Mouse (Mus musculus): Measurements from ENCODE around the gene Adar. TPM values are rescaled to one million over a fixed set of nuclear protein-coding genes. Genes with fewer than 3 reads are reported as not detected.
A peak's percentile ranks its signal among the peaks of the same experiment; 100 is the strongest.

Adar gene
- polyA plus RNA-seq, 1 experiment: 12.5 TPM

- Histone ChIP-seq H3K79me2 (ENCODE audit: control insufficient read depth, insufficient read depth) (peaks cover 59% of the 10 kb centered on the region), H3K4me3 (no peak overlapping the region), H3K36me3 (ENCODE audit: control insufficient read depth, insufficient read depth) (no peaks in the 10 kb centered on the region), H3K4me2 (ENCODE audit: low read depth) (no peak overlapping the region), H3ac (ENCODE audit: control insufficient read depth, insufficient read length) (no peak overlapping the region), H3K27me3 (ENCODE audit: control insufficient read depth, insufficient read depth, insufficient read length) (no peaks in the 10 kb centered on the region)
- TF ChIP-seq SRF (IDR thresholded peaks at IDR 0.05; ENCODE audit: control insufficient read depth, insufficient read length, low read depth) (no peak), CEBPB (IDR thresholded peaks at IDR 0.05; ENCODE audit: insufficient read depth, poor library complexity, severe bottlenecking) (no peak), TCF12 (IDR thresholded peaks at IDR 0.05; ENCODE audit: insufficient read depth, poor library complexity, severe bottlenecking) (no peak), E2F4 (IDR thresholded peaks at IDR 0.05; ENCODE audit: insufficient read depth) (no peak), POLR2A (IDR thresholded peaks at IDR 0.05; ENCODE audit: insufficient read length, low read depth) (no peak), USF1 (IDR thresholded peaks at IDR 0.05; ENCODE audit: low read depth) (no peak), MYOD1 (IDR thresholded peaks at IDR 0.05; ENCODE audit: control insufficient read depth in 1 of 3, insufficient read length in 2 of 3, low read depth in 2 of 3) (no peak)
Observed at GRCm38 (mm10) chr3:89728848-89729247, 14.0 kb downstream of the Adar start.

DNA sequence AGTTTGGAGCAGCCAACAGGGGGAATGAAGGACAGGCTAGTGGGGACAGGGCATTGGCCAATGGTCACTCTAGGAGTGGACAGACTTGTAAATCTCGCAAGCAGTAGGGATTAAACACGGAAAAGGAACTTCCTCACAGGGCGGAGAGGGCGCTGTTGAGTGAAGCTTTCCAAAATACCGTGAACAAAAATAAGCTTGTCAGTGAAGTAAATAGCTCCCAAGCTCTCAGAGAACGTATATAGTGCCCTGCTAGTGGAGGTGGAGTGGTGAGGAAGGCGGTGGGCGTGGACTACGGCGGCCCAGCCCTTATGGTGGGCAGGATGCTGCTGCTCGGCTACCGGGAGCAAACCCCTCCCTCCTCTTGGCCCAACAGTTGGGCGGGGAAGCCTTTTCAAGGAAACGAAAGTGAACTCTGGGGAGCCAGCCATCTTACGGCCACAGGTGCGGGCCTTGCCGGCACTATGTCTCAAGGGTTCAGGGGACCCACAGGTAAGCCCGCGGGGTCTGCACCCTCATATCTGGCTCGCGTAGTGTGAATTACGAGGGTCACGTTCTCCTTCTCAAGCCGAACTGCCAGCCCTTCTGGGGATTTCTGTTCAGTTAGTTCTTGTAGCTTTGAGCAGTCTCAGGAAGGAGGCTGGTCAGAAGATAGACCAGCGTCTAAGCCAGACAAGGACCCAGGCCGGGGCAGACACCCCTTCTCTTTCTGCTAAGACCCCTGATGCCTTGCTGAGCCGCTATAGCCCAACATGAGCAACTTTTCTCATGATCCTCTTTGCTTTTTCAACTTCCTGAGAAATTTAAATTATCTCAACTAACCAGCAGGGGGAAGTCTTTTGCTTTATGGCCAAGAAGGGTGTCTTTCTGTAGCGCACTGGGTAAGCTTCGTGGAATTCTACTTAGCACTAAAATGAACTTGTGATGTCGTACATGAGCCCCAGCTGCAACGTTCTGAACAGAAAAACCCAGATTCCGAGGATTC is 15.8 kb downstream of the Adar start:
- H3K27me3 ChIP-seq (ENCODE audit: control insufficient read depth, insufficient read depth, insufficient read length): no peaks in the 10 kb centered on the region
- H3K79me2 ChIP-seq (ENCODE audit: control insufficient read depth, insufficient read depth): peaks cover 48% of the 10 kb centered on the region
- peak overlapping the region; percentile 46 for H3K4me3 ChIP-seq
- no peak overlapping the region for H3ac ChIP-seq (ENCODE audit: control insufficient read depth, insufficient read length)
- peak; percentile 11 for TF ChIP-seq POLR2A (IDR thresholded peaks at IDR 0.05; ENCODE audit: insufficient read length, low read depth)
- TF ChIP-seq MYOG (IDR thresholded peaks at IDR 0.05; ENCODE audit: control insufficient read depth in 1 of 3, insufficient read depth in 1 of 3, insufficient read length in 2 of 3, low read depth in 2 of 3): no peak
- peak overlapping the region; percentile 95 for H3K4me2 ChIP-seq (ENCODE audit: low read depth)
- H3K36me3 ChIP-seq (ENCODE audit: control insufficient read depth, insufficient read depth): no peaks in the 10 kb centered on the region

- Histone ChIP-seq H3K4me2 (ENCODE audit: low read depth) (no peak overlapping the region), H3K79me2 (ENCODE audit: control insufficient read depth, insufficient read depth) (peaks cover 37% of the 10 kb centered on the region), H3K36me3 (ENCODE audit: control insufficient read depth, insufficient read depth) (no peaks in the 10 kb centered on the region), H3K27me3 (ENCODE audit: control insufficient read depth, insufficient read depth, insufficient read length) (no peaks in the 10 kb centered on the region), H3ac (ENCODE audit: control insufficient read depth, insufficient read length) (no peak overlapping the region), H3K4me3 (peak overlapping the region; percentile 46)
- no peak for TF ChIP-seq SRF (IDR thresholded peaks at IDR 0.05; ENCODE audit: control insufficient read depth, insufficient read length, low read depth)
- TF ChIP-seq USF1 (IDR thresholded peaks at IDR 0.05; ENCODE audit: low read depth): no peak
- no peak for TF ChIP-seq POLR2A (IDR thresholded peaks at IDR 0.05; ENCODE audit: insufficient read length, low read depth)
- TF ChIP-seq TCF12 (IDR thresholded peaks at IDR 0.05; ENCODE audit: insufficient read depth, poor library complexity, severe bottlenecking): no peak
- no peak for TF ChIP-seq MAX (IDR thresholded peaks at IDR 0.05; ENCODE audit: low read depth)
Observed at GRCm38 (mm10) chr3:89732091-89732490, 17.3 kb downstream of the Adar start.

DNA sequence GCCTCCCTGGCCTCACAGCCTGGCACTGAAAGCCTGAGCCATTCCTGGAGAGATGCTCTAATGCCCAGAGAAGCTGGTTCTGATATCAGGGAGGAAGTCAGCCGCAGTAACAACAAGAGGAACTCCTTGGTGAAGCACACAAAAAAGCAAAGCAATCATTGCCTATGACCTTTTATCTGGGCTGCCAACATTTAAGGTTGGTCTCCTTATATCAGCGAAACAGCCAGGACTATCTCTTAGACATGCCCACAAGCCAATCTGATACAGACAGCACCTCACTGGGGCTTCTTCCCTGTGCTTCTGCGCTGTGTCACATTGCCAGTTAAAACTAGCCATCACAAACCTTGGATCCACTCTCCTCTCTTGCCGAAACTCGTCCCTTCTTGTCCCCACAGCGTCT is 23.7 kb downstream of the Adar start:
- Histone ChIP-seq H3K27me3 (ENCODE audit: control insufficient read depth, insufficient read depth, insufficient read length) (no peaks in the 10 kb centered on the region), H3ac (ENCODE audit: control insufficient read depth, insufficient read length) (no peak overlapping the region), H3K4me3 (no peak overlapping the region), H3K79me2 (ENCODE audit: control insufficient read depth, insufficient read depth) (no peaks in the 10 kb centered on the region), H3K36me3 (ENCODE audit: control insufficient read depth, insufficient read depth) (peaks cover 8% of the 10 kb centered on the region), H3K4me2 (ENCODE audit: low read depth) (no peak overlapping the region)
- TF ChIP-seq TCF12 (IDR thresholded peaks at IDR 0.05; ENCODE audit: insufficient read depth, poor library complexity, severe bottlenecking): no peak
- TF ChIP-seq E2F4 (IDR thresholded peaks at IDR 0.05; ENCODE audit: insufficient read depth): no peak
- TF ChIP-seq USF1 (IDR thresholded peaks at IDR 0.05; ENCODE audit: low read depth): no peak
- no peak for TF ChIP-seq MYOD1 (IDR thresholded peaks at IDR 0.05; ENCODE audit: control insufficient read depth in 1 of 3, insufficient read length in 2 of 3, low read depth in 2 of 3)
- TF ChIP-seq SRF (IDR thresholded peaks at IDR 0.05; ENCODE audit: control insufficient read depth, insufficient read length, low read depth): no peak
- no peak for TF ChIP-seq TCF3 (IDR thresholded peaks at IDR 0.05; ENCODE audit: insufficient read length, low read depth)
- no peak for TF ChIP-seq MAX (IDR thresholded peaks at IDR 0.05; ENCODE audit: low read depth)
- TF ChIP-seq CEBPB (IDR thresholded peaks at IDR 0.05; ENCODE audit: insufficient read depth, poor library complexity, severe bottlenecking): no peak
- no peak for TF ChIP-seq MYOG (IDR thresholded peaks at IDR 0.05; ENCODE audit: control insufficient read depth in 1 of 3, insufficient read depth in 1 of 3, insufficient read length in 2 of 3, low read depth in 2 of 3)
- no peak for TF ChIP-seq POLR2A (IDR thresholded peaks at IDR 0.05; ENCODE audit: insufficient read length, low read depth)
- TF ChIP-seq REST (IDR thresholded peaks at IDR 0.05; ENCODE audit: insufficient read depth, insufficient read length): no peak
- TF ChIP-seq POLR2AphosphoS2 (IDR thresholded peaks at IDR 0.05; ENCODE audit: insufficient read length, low read depth): no peak

- H3K4me2 ChIP-seq (ENCODE audit: low read depth): no peak overlapping the region
- H3K79me2 ChIP-seq (ENCODE audit: control insufficient read depth, insufficient read depth): no peaks in the 10 kb centered on the region
- no peak overlapping the region for H3K4me3 ChIP-seq
- TF ChIP-seq POLR2A (IDR thresholded peaks at IDR 0.05; ENCODE audit: insufficient read length, low read depth): no peak
- no peak for TF ChIP-seq TCF12 (IDR thresholded peaks at IDR 0.05; ENCODE audit: insufficient read depth, poor library complexity, severe bottlenecking)
- TF ChIP-seq REST (IDR thresholded peaks at IDR 0.05; ENCODE audit: insufficient read depth, insufficient read length): no peak
- TF ChIP-seq MYOD1 (IDR thresholded peaks at IDR 0.05; ENCODE audit: control insufficient read depth in 1 of 3, insufficient read length in 2 of 3, low read depth in 2 of 3): no peak
- no peak for TF ChIP-seq TCF3 (IDR thresholded peaks at IDR 0.05; ENCODE audit: insufficient read length, low read depth)
- no peak for TF ChIP-seq MAX (IDR thresholded peaks at IDR 0.05; ENCODE audit: low read depth)
- no peak for TF ChIP-seq POLR2AphosphoS2 (IDR thresholded peaks at IDR 0.05; ENCODE audit: insufficient read length, low read depth)
- no peak for TF ChIP-seq E2F4 (IDR thresholded peaks at IDR 0.05; ENCODE audit: insufficient read depth)
- no peak for TF ChIP-seq USF1 (IDR thresholded peaks at IDR 0.05; ENCODE audit: low read depth)
- no peak for TF ChIP-seq SRF (IDR thresholded peaks at IDR 0.05; ENCODE audit: control insufficient read depth, insufficient read length, low read depth)
- no peak for TF ChIP-seq MYOG (IDR thresholded peaks at IDR 0.05; ENCODE audit: control insufficient read depth in 1 of 3, insufficient read depth in 1 of 3, insufficient read length in 2 of 3, low read depth in 2 of 3)
- TF ChIP-seq CEBPB (IDR thresholded peaks at IDR 0.05; ENCODE audit: insufficient read depth, poor library complexity, severe bottlenecking): no peak
- peaks cover 14% of the 10 kb centered on the region for H3K36me3 ChIP-seq (ENCODE audit: control insufficient read depth, insufficient read depth)
- H3ac ChIP-seq (ENCODE audit: control insufficient read depth, insufficient read length): no peak overlapping the region
- peaks cover 14% of the 10 kb centered on the region for H3K27me3 ChIP-seq (ENCODE audit: control insufficient read depth, insufficient read depth, insufficient read length)
Observed at GRCm38 (mm10) chr3:89752307-89752706, 37.5 kb downstream of the Adar start.

Measured in myocyte (in vitro differentiated cells).